Comparison of ENCODE assay signal across 22 mouse cellular contexts in the genomic region with DNA sequence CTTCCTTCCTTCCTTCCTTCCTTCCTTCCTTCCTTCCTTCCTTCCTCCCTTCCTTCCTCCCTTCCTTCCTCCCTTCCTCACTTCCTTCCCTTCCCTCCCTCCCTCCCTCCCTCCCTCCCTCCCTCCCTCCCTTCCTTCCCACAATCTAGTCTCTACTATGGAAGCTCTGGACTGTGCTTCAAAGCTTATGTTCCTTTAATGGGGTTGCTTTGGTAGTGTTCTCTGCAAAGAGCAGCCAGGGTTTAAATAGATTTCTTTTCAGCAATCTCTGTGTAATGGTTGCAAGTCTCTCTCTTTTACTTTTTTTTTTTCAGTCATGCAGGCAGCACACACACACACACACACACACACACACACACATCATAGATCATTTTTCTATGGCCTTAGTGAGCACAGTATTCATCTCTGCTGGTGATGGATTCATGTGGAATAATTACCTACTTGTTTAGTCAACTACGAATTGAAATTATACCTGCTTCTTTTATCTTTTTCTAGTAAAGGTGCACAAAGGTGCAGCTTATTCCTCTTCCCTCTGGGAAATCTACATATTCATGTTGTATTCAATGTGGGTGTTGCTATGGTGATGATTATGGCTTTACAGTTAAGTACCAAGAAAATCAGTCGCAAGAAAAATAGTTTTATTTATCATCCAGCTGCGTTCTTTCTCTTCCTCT.
A peak's percentile ranks its signal among the peaks of the same experiment; 100 is the strongest.
DNase-seq lines count a peak whose midpoint lies in the region; ATAC-seq and TF ChIP-seq lines count a peak whose summit lies in the region.
"Had no signal": no experiment of that assay in that cellular context is flagged by ENCODE, and none has a peak within 500 bp of the region (broad histone marks: within the 10 kb centered on the region; RNA-seq: fewer than 3 reads in every experiment).

No protein-coding gene starts in this region.

- H3K27me3 ChIP-seq in forebrain, embryonic 13.5 days, result no peaks in the 10 kb centered on the region
- H3K27me3 ChIP-seq in forebrain, embryonic 11.5 days (ENCODE audit: control insufficient read depth, insufficient read depth, low read length), result no peaks in the 10 kb centered on the region
- H3K27me3 ChIP-seq in hindbrain, embryonic 15.5 days, result no peaks in the 10 kb centered on the region
- no peaks in the 10 kb centered on the region for H3K27me3 ChIP-seq in hindbrain, embryonic 14.5 days (ENCODE audit: control insufficient read depth, insufficient read depth, low read length)
- no peaks in the 10 kb centered on the region for H3K27me3 ChIP-seq in midbrain, embryonic 16.5 days (ENCODE audit: control insufficient read depth, insufficient read depth, low read depth, low read length)
- H3K27me3 ChIP-seq: embryonic facial prominence, embryonic 12.5 days; heart, embryonic 15.5 days had no signal

- no peak overlapping the region for H3K4me2 ChIP-seq in forebrain, embryonic 13.5 days
- no peak overlapping the region for H3K4me2 ChIP-seq in forebrain, embryonic 11.5 days (ENCODE audit: low read depth, low read length, severe bottlenecking)
- H3K4me2 ChIP-seq in hindbrain, embryonic 15.5 days, result no peak overlapping the region
- no peak overlapping the region for H3K4me2 ChIP-seq in hindbrain, embryonic 14.5 days (replicated peaks)
- H3K4me2 ChIP-seq in midbrain, embryonic 16.5 days (ENCODE audit: low read length), result no peak overlapping the region
- H3K4me2 ChIP-seq: embryonic facial prominence, embryonic 12.5 days; heart, embryonic 11.5 days; heart, embryonic 15.5 days had no signal

- TF ChIP-seq POLR2A in brain, embryonic 14.5 days (IDR thresholded peaks at IDR 0.05; ENCODE audit: borderline replicate concordance, extremely low read depth, insufficient read depth, insufficient read length, poor library complexity, severe bottlenecking), result no peak

- peak; percentile 70 for ATAC-seq in forebrain, embryonic 13.5 days
- ATAC-seq in forebrain, embryonic 11.5 days (replicated peaks; ENCODE audit: low FRiP score), result no peak
- ATAC-seq in hindbrain, embryonic 15.5 days (ENCODE audit: low FRiP score, low read depth), result 0 out of 2 replicates have a peak, but pooled peaks have one; percentile 30
- ATAC-seq in hindbrain, embryonic 14.5 days (ENCODE audit: low FRiP score), result no peak
- ATAC-seq in midbrain, embryonic 16.5 days, result peak; percentile 73
- ATAC-seq: CD4-positive, CD25-positive, alpha-beta regulatory T cell, adult 4 months; hindbrain, embryonic 16.5 days had no signal

- H3K9me3 ChIP-seq in forebrain, embryonic 13.5 days (replicated peaks), result no peaks in the 10 kb centered on the region
- H3K9me3 ChIP-seq in forebrain, embryonic 11.5 days (ENCODE audit: control insufficient read depth, low read length), result no peaks in the 10 kb centered on the region
- H3K9me3 ChIP-seq in hindbrain, embryonic 15.5 days, result no peaks in the 10 kb centered on the region
- H3K9me3 ChIP-seq in hindbrain, embryonic 14.5 days (ENCODE audit: control insufficient read depth, low read length), result no peaks in the 10 kb centered on the region
- no peaks in the 10 kb centered on the region for H3K9me3 ChIP-seq in midbrain, embryonic 16.5 days (replicated peaks; ENCODE audit: control insufficient read depth, low read length, poor library complexity, severe bottlenecking)
- H3K9me3 ChIP-seq: embryonic facial prominence, embryonic 12.5 days; heart, embryonic 15.5 days had no signal

- H3K4me1 ChIP-seq in forebrain, embryonic 13.5 days, result peaks cover 8% of the 10 kb centered on the region
- peaks cover 4% of the 10 kb centered on the region; the same call in 1 of the 2 replicates for H3K4me1 ChIP-seq in forebrain, embryonic 11.5 days (replicated peaks; ENCODE audit: control insufficient read depth, insufficient read depth, low read length)
- peaks cover 5% of the 10 kb centered on the region for H3K4me1 ChIP-seq in hindbrain, embryonic 15.5 days (replicated peaks)
- no peaks in the 10 kb centered on the region; the same call in 1 of the 2 replicates for H3K4me1 ChIP-seq in hindbrain, embryonic 14.5 days (replicated peaks; ENCODE audit: control insufficient read depth, insufficient read depth, low read length)
- peaks cover 6% of the 10 kb centered on the region for H3K4me1 ChIP-seq in midbrain, embryonic 16.5 days (ENCODE audit: control insufficient read depth, insufficient read depth, low read length)
- H3K4me1 ChIP-seq: embryonic facial prominence, embryonic 12.5 days had no signal

- 50% methylated on average over 3 of the region's 3 CpGs for WGBS in forebrain, embryonic 13.5 days
- WGBS in forebrain, embryonic 11.5 days, result 85% methylated on average over 3 of the region's 3 CpGs
- WGBS in hindbrain, embryonic 15.5 days, result 39% methylated on average over 3 of the region's 3 CpGs
- 51% methylated on average over 3 of the region's 3 CpGs for WGBS in hindbrain, embryonic 14.5 days
- 30% methylated on average over 3 of the region's 3 CpGs for WGBS in midbrain, embryonic 16.5 days

- H3K9ac ChIP-seq in forebrain, embryonic 13.5 days, result no peak overlapping the region
- no peak overlapping the region for H3K9ac ChIP-seq in forebrain, embryonic 11.5 days (ENCODE audit: low read length)
- H3K9ac ChIP-seq in hindbrain, embryonic 15.5 days, result no peak overlapping the region
- no peak overlapping the region for H3K9ac ChIP-seq in hindbrain, embryonic 14.5 days
- H3K9ac ChIP-seq in midbrain, embryonic 16.5 days (ENCODE audit: low read depth, low read length), result no peak overlapping the region
- H3K9ac ChIP-seq: embryonic facial prominence, embryonic 12.5 days; heart, embryonic 15.5 days had no signal

- no peak for DNase-seq in forebrain, embryonic 11.5 days (ENCODE audit: low spot score)
- DNase-seq in hindbrain, embryonic 14.5 days (ENCODE audit: low spot score), result no peak
- DNase-seq in brain, embryonic 14.5 days (ENCODE audit: low read depth), result peak; percentile 76
- DNase-seq in kidney, adult 18-20 months, result no peak
- DNase-seq: adrenal gland, adult 8-10 months; adrenal gland, postnatal 36 days; B cell, adult 2 months; cerebellum, adult 11 months; cerebellum, adult 8-10 months; cerebellum, postnatal 14 days; gastrocnemius, postnatal 36 days; heart, adult 2 months; heart, postnatal 14 days had no signal

- no peaks in the 10 kb centered on the region for H3K36me3 ChIP-seq in forebrain, embryonic 13.5 days (ENCODE audit: poor library complexity, severe bottlenecking)
- no peaks in the 10 kb centered on the region for H3K36me3 ChIP-seq in forebrain, embryonic 11.5 days (ENCODE audit: control insufficient read depth, insufficient read depth, low read length)
- no peaks in the 10 kb centered on the region for H3K36me3 ChIP-seq in hindbrain, embryonic 15.5 days
- no peaks in the 10 kb centered on the region for H3K36me3 ChIP-seq in hindbrain, embryonic 14.5 days (replicated peaks; ENCODE audit: control insufficient read depth, insufficient read depth)
- no peaks in the 10 kb centered on the region for H3K36me3 ChIP-seq in midbrain, embryonic 16.5 days (ENCODE audit: control insufficient read depth, insufficient read depth, low read length)
- H3K36me3 ChIP-seq: embryonic facial prominence, embryonic 12.5 days; G1E; heart, embryonic 15.5 days had no signal

- H3K4me3 ChIP-seq in forebrain, embryonic 13.5 days, result no peak overlapping the region
- no peak overlapping the region for H3K4me3 ChIP-seq in forebrain, embryonic 11.5 days (ENCODE audit: low read depth, low read length)
- H3K4me3 ChIP-seq in hindbrain, embryonic 15.5 days, result no peak overlapping the region
- H3K4me3 ChIP-seq in hindbrain, embryonic 14.5 days (replicated peaks; ENCODE audit: low read length), result no peak overlapping the region
- H3K4me3 ChIP-seq in midbrain, embryonic 16.5 days (ENCODE audit: low read depth, low read length), result no peak overlapping the region
- H3K4me3 ChIP-seq: embryonic facial prominence, embryonic 12.5 days; heart, adult 2 months; heart, embryonic 15.5 days had no signal

- H3K27ac ChIP-seq in forebrain, embryonic 13.5 days, result no peak overlapping the region
- no peak overlapping the region for H3K27ac ChIP-seq in forebrain, embryonic 11.5 days (ENCODE audit: low read depth, low read length)
- H3K27ac ChIP-seq in hindbrain, embryonic 15.5 days (replicated peaks), result peak overlapping the region; percentile 5; the same call in 1 of the 2 replicates
- H3K27ac ChIP-seq in hindbrain, embryonic 14.5 days, result no peak overlapping the region; the same call in 1 of the 2 replicates
- H3K27ac ChIP-seq in midbrain, embryonic 16.5 days (ENCODE audit: low read length), result peak overlapping the region; percentile 32; the same call in 1 of the 2 replicates
- H3K27ac ChIP-seq: embryonic facial prominence, embryonic 12.5 days; heart, adult 2 months; heart, embryonic 15.5 days had no signal

- no peak for TF ChIP-seq CTCF in brain, embryonic 14.5 days (IDR thresholded peaks at IDR 0.05; ENCODE audit: borderline replicate concordance, extremely low read depth, insufficient read depth, insufficient read length)

Comparison
In these comparisons a context has a peak if more than half of its experiments do, and no peak if none do; other contexts are left out.
1. ATAC-seq: peak in forebrain, embryonic 13.5 days (single experiment), hindbrain, embryonic 15.5 days (single experiment) and midbrain, embryonic 16.5 days (single experiment); none in forebrain, embryonic 11.5 days (single experiment) and hindbrain, embryonic 14.5 days (single experiment).
2. H3K27ac ChIP-seq: peak in hindbrain, embryonic 15.5 days (single experiment) and midbrain, embryonic 16.5 days (single experiment); none in forebrain, embryonic 13.5 days (single experiment), forebrain, embryonic 11.5 days (single experiment) and hindbrain, embryonic 14.5 days (single experiment).